Mouse (Mus musculus): ENCODE measurements around the gene Serinc1. TPM values are rescaled to one million over a fixed set of nuclear protein-coding genes. Genes with fewer than 3 reads are reported as not detected.

Gene Serinc1
- polyA plus RNA-seq, 1 experiment from 2014 or later = 243 TPM

GRCm38 (mm10) chr10:57488591-57488990 is 43.7 kb downstream of the Serinc1 start:
- Histone ChIP-seq H3K36me3 (ENCODE audit: control insufficient read depth, insufficient read depth, low read length) (no peaks in the 10 kb centered on the region), H3K4me3 (ENCODE audit: low read depth, low read length) (peak overlapping the region; percentile 87; the same call in 1 of the 2 replicates), H3K9me3 (ENCODE audit: control insufficient read depth, low read length) (no peaks in the 10 kb centered on the region), H3K27me3 (ENCODE audit: control insufficient read depth, insufficient read depth, low read length) (no peaks in the 10 kb centered on the region), H3K27ac (ENCODE audit: low read depth, low read length) (no peak overlapping the region), H3K4me2 (replicated peaks; ENCODE audit: low read depth, low read length) (peak overlapping the region; percentile 25), H3K4me1 (replicated peaks; ENCODE audit: control insufficient read depth, insufficient read depth, low read length) (no peaks in the 10 kb centered on the region), H3K9ac (ENCODE audit: low read depth, low read length) (no peak overlapping the region)
- no peak for ATAC-seq (ENCODE audit: low FRiP score)
- no peak for DNase-seq (ENCODE audit: low spot score)

DNA sequence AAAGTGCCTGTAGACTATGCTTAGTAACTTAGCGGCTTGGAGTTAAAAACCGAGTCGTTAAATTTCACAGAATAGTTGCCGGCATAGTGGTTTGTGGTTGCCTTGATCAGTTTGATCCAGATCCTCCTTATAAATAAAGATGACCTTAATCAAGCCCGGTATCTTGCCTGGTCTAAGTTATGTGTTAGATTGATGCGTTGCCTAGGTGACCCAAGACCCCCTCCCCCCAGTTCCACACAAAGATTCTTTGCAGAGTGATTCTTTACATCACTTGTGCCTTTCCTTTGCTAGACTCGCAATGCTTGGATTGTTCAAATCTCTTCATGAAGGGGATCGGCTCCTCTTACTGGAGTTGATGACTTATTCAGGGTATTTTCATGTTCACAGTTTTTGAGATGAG is 45.1 kb downstream of the Serinc1 start:
- Histone ChIP-seq H3K9ac (ENCODE audit: low read depth, low read length) (peak overlapping the region; percentile 96), H3K9me3 (ENCODE audit: control insufficient read depth, low read length) (no peaks in the 10 kb centered on the region), H3K4me3 (ENCODE audit: low read depth, low read length) (peak overlapping the region; percentile 87), H3K36me3 (ENCODE audit: control insufficient read depth, insufficient read depth, low read length) (no peaks in the 10 kb centered on the region), H3K4me1 (replicated peaks; ENCODE audit: control insufficient read depth, insufficient read depth, low read length) (no peaks in the 10 kb centered on the region), H3K27me3 (ENCODE audit: control insufficient read depth, insufficient read depth, low read length) (no peaks in the 10 kb centered on the region), H3K4me2 (replicated peaks; ENCODE audit: low read depth, low read length) (peak overlapping the region; percentile 43), H3K27ac (ENCODE audit: low read depth, low read length) (peak overlapping the region; percentile 98)
- WGBS = 0% methylated on average over 8 of the region's 8 CpGs
- peak; percentile 81 for DNase-seq (ENCODE audit: low spot score)
- peak; percentile 63 for ATAC-seq (ENCODE audit: low FRiP score)

DNA sequence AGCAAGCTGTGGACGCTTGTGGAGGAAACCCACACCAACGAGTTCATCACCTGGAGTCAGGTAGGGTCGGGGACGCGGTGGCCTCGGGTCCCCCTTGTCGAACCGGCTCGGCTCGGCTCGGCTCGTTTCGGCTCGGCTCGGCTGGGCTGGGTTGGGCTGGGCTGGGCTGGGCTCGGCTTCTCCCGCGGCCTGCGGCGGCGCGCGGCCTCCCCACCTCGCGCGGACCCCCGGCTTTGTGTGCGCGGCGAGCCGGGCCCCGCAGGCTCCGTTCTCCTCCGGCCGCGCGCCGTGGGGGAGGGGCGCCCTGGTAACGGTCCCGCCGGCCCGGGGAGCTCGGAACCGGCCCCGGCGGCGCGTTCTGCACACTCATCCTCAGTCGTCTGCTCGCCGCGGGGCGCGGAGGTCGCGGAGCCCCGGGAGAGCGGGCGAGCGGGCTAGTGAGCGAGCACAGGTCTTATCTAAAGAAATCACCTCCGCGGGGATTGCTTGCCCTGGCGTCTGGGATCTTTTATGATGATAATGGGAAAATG is 45.7 kb downstream of the Serinc1 start:
- peak overlapping the region; percentile 98 for H3K27ac ChIP-seq (ENCODE audit: low read depth, low read length)
- no peaks in the 10 kb centered on the region for H3K36me3 ChIP-seq (ENCODE audit: control insufficient read depth, insufficient read depth, low read length)
- H3K4me1 ChIP-seq (replicated peaks; ENCODE audit: control insufficient read depth, insufficient read depth, low read length) = no peaks in the 10 kb centered on the region
- no peak for DNase-seq (ENCODE audit: low spot score)
- peak overlapping the region; percentile 87 for H3K4me3 ChIP-seq (ENCODE audit: low read depth, low read length)
- H3K27me3 ChIP-seq (ENCODE audit: control insufficient read depth, insufficient read depth, low read length) = no peaks in the 10 kb centered on the region
- WGBS = 0% methylated on average over 64 of the region's 65 CpGs
- peak overlapping the region; percentile 43 for H3K4me2 ChIP-seq (replicated peaks; ENCODE audit: low read depth, low read length)
- H3K9ac ChIP-seq (ENCODE audit: low read depth, low read length) = peak overlapping the region; percentile 96
- H3K9me3 ChIP-seq (ENCODE audit: control insufficient read depth, low read length) = no peaks in the 10 kb centered on the region
- ATAC-seq (ENCODE audit: low FRiP score) = peak; percentile 77

- Histone ChIP-seq H3K4me3 (ENCODE audit: low read depth, low read length) (peak within 1 kb of the TSS; percentile 87), H3K27ac (ENCODE audit: low read depth, low read length) (peak within 1 kb of the TSS; percentile 98), H3K9ac (ENCODE audit: low read depth, low read length) (peak within 1 kb of the TSS; percentile 96), H3K4me1 (replicated peaks; ENCODE audit: control insufficient read depth, insufficient read depth, low read length) (no peaks in the 10 kb centered on the region), H3K36me3 (ENCODE audit: control insufficient read depth, insufficient read depth, low read length) (no peaks in the 10 kb centered on the region), H3K9me3 (ENCODE audit: control insufficient read depth, low read length) (no peaks in the 10 kb centered on the region), H3K27me3 (ENCODE audit: control insufficient read depth, insufficient read depth, low read length) (no peaks in the 10 kb centered on the region), H3K4me2 (replicated peaks; ENCODE audit: low read depth, low read length) (peak within 1 kb of the TSS; percentile 43)
- DNase-seq (ENCODE audit: low spot score) = peak; percentile 98
- ATAC-seq (ENCODE audit: low FRiP score) = peak; percentile 99
- 1% methylated on average over 52 of the region's 52 CpGs for WGBS
Observed at GRCm38 (mm10) chr10:57485908-57486541, 46.3 kb downstream of the Serinc1 start, which contains the start of gene Hsf2. Gene Hsf2 (plus strand): TSS chr10:57486385.

GRCm38 (mm10) chr10:57484741-57485140 is 47.6 kb downstream of the Serinc1 start:
- Histone ChIP-seq H3K4me2 (replicated peaks; ENCODE audit: low read depth, low read length) (no peak overlapping the region), H3K27me3 (ENCODE audit: control insufficient read depth, insufficient read depth, low read length) (no peaks in the 10 kb centered on the region), H3K9me3 (ENCODE audit: control insufficient read depth, low read length) (no peaks in the 10 kb centered on the region), H3K27ac (ENCODE audit: low read depth, low read length) (no peak overlapping the region), H3K4me1 (replicated peaks; ENCODE audit: control insufficient read depth, insufficient read depth, low read length) (no peaks in the 10 kb centered on the region), H3K9ac (ENCODE audit: low read depth, low read length) (no peak overlapping the region), H3K4me3 (ENCODE audit: low read depth, low read length) (no peak overlapping the region), H3K36me3 (ENCODE audit: control insufficient read depth, insufficient read depth, low read length) (no peaks in the 10 kb centered on the region)
- ATAC-seq (ENCODE audit: low FRiP score) (no peak), DNase-seq (ENCODE audit: low spot score) (no peak)
- 82% methylated on average over 3 of the region's 3 CpGs for WGBS

DNA sequence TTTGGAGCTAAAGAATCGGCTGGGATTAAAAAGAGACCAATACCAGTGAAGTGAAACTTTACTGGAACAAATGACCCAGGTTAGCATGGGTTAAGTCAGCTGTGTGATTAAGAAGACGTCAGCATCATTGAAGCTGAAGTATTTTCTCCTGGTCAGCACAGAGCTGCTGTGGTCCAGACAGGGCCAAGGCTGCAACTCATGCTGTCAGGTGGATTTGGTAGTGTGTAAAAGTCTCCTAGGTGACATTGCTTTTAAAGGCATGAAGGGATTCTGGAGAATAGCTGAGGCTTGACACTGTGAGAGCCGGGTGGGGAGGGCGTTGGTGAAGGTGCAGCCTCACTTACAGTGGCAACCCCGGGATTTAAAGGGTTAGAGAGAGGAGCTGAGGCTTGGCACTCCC is 50.6 kb downstream of the Serinc1 start:
- Histone ChIP-seq H3K4me2 (replicated peaks; ENCODE audit: low read depth, low read length) (no peak overlapping the region), H3K9ac (ENCODE audit: low read depth, low read length) (no peak overlapping the region), H3K9me3 (ENCODE audit: control insufficient read depth, low read length) (no peaks in the 10 kb centered on the region), H3K27ac (ENCODE audit: low read depth, low read length) (no peak overlapping the region), H3K27me3 (ENCODE audit: control insufficient read depth, insufficient read depth, low read length) (no peaks in the 10 kb centered on the region), H3K4me3 (ENCODE audit: low read depth, low read length) (no peak overlapping the region), H3K4me1 (replicated peaks; ENCODE audit: control insufficient read depth, insufficient read depth, low read length) (no peaks in the 10 kb centered on the region), H3K36me3 (ENCODE audit: control insufficient read depth, insufficient read depth, low read length) (no peaks in the 10 kb centered on the region)
- DNase-seq (ENCODE audit: low spot score) (no peak), ATAC-seq (ENCODE audit: low FRiP score) (no peak)
- 39% methylated on average over 5 of the region's 5 CpGs for WGBS

GRCm38 (mm10) chr10:57477121-57477843 is 55.0 kb downstream of the Serinc1 start:
- no peak for DNase-seq (ENCODE audit: low spot score)
- no peak for ATAC-seq (ENCODE audit: low FRiP score)
- H3K4me3 ChIP-seq (ENCODE audit: low read depth, low read length) = no peak overlapping the region
- no peak overlapping the region for H3K9ac ChIP-seq (ENCODE audit: low read depth, low read length)
- H3K9me3 ChIP-seq (ENCODE audit: control insufficient read depth, low read length) = no peaks in the 10 kb centered on the region
- no peaks in the 10 kb centered on the region for H3K27me3 ChIP-seq (ENCODE audit: control insufficient read depth, insufficient read depth, low read length)
- no peaks in the 10 kb centered on the region for H3K36me3 ChIP-seq (ENCODE audit: control insufficient read depth, insufficient read depth, low read length)
- no peak overlapping the region for H3K27ac ChIP-seq (ENCODE audit: low read depth, low read length)
- H3K4me2 ChIP-seq (replicated peaks; ENCODE audit: low read depth, low read length) = no peak overlapping the region
- no peaks in the 10 kb centered on the region for H3K4me1 ChIP-seq (replicated peaks; ENCODE audit: control insufficient read depth, insufficient read depth, low read length)
- whole genome bisulfite sequencing = 70% methylated on average over 9 of the region's 9 CpGs
